Mouse (Mus musculus) forebrain, embryonic 14.5 days (tissue): ENCODE results near the gene Wdr18. TPM values are rescaled to one million over a fixed set of nuclear protein-coding genes. Genes with fewer than 3 reads are reported as not detected.
A peak's percentile ranks its signal among the peaks of the same experiment; 100 is the strongest.

Source experiments
- ATAC-seq: fragments of 200-750 bp; cut with Nextera tagmentation; 2 replicates; pipeline ENCODE4 v1.8.0; 2017; ENCODE audit warnings: mild to moderate bottlenecking, moderate library complexity
- DNase-seq: peaks from one replicate; pipeline ENCODE4 v3.0.0-alpha.2; 2015; ENCODE audit warnings: low spot score
- H3K27ac ChIP-seq: fragments of 300-500 bp; sonication (generic); 2 replicates; pipeline ENCODE4 v1.5.1; 2014; ENCODE audit warnings: low read depth, mild to moderate bottlenecking, control low read depth, low read length, moderate library complexity
- H3K27me3 ChIP-seq: fragments of 300-500 bp; sonication (generic); replicated peaks from 2 replicates; pipeline ENCODE4 v1.6.1; 2014; ENCODE audit warnings: low read length, control low read depth, mixed read lengths; ENCODE audit not compliant: control insufficient read depth, insufficient read depth
- H3K36me3 ChIP-seq: fragments of 300-500 bp; sonication (generic); 2 replicates; pipeline ENCODE4 v1.6.1; 2014; ENCODE audit warnings: low read length, control low read depth; ENCODE audit not compliant: control insufficient read depth, insufficient read depth
- H3K4me1 ChIP-seq: fragments of 300-500 bp; sonication (generic); 2 replicates; pipeline ENCODE4 v1.6.1; 2014; ENCODE audit warnings: antibody characterized with exemption, low read length, control low read depth; ENCODE audit not compliant: control insufficient read depth, insufficient read depth
- H3K4me2 ChIP-seq: fragments of 300-500 bp; sonication (generic); 2 replicates; pipeline ENCODE4 v1.6.1; 2014; ENCODE audit warnings: mild to moderate bottlenecking, control low read depth, low read length
- H3K4me3 ChIP-seq: fragments of 300-500 bp; sonication (generic); 2 replicates; pipeline ENCODE4 v1.5.1; 2014; ENCODE audit warnings: low read depth, low read length, control low read depth
- H3K9ac ChIP-seq: fragments of 300-500 bp; sonication (generic); 2 replicates; pipeline ENCODE4 v1.6.1; 2014; ENCODE audit warnings: mild to moderate bottlenecking, low read length, control low read depth, moderate library complexity
- H3K9me3 ChIP-seq: fragments of 300-500 bp; sonication (generic); replicated peaks from 2 replicates; pipeline ENCODE4 v1.6.1; 2016; ENCODE audit warnings: low read length, control low read depth, mixed read lengths; ENCODE audit not compliant: control insufficient read depth
- WGBS: fragments of 180-500 bp; shearing (Covaris S2); extraction: QIAGEN DNeasy Blood & Tissue Kit; methylation state at CpG from one replicate; pipeline ENCODE4 v1.1.7; 2014; 5-methylcytosine and 5-hydroxymethylcytosine counted together
- polyA plus RNA-seq: library from polyadenylated mRNA; unstranded; fragments of >200 nt; fragmentation: Nextera tagmentation; extraction: Ambion mirVana; gene quantifications from 2 replicates; pipeline ENCODE4 v1.2.1, GENCODE M21; 2014

Gene Wdr18
- polyA plus RNA-seq, 1 experiment from 2014 or later, result 96.4 TPM

DNA sequence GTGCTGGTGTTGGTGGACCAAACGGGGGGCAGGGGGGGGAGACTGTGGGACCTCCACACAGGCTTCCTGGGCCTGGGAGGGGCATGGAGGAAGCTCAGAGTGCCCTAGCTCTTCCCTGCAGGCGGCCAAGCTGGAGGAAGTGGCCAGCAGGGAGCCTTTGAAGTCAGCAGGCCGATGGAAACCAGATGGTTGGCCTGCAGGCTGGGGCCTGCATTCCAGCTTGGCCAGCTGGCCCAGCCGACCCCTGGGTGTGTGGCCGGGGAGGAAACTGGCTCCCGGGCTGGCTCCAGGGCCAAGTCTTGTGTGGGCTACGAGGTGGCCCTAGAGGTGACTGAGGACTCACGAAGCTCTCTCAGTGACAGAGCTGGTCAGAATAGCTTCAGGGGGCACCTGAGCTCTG lies 27.2 kb upstream of the Wdr18 start:
- Histone ChIP-seq H3K4me2 (no peak overlapping the region), H3K27ac (no peak overlapping the region; the same call in 1 of the 2 replicates), H3K9me3 (no peaks in the 10 kb centered on the region), H3K36me3 (peaks cover 19% of the 10 kb centered on the region; the same call in 1 of the 2 replicates), H3K27me3 (no peaks in the 10 kb centered on the region), H3K9ac (no peak overlapping the region), H3K4me3 (no peak overlapping the region), H3K4me1 (peaks cover 10% of the 10 kb centered on the region; the same call in 1 of the 2 replicates)
- 32% methylated on average over 8 of the region's 8 CpGs for WGBS
- DNase-seq (no peak), ATAC-seq (no peak)

DNA sequence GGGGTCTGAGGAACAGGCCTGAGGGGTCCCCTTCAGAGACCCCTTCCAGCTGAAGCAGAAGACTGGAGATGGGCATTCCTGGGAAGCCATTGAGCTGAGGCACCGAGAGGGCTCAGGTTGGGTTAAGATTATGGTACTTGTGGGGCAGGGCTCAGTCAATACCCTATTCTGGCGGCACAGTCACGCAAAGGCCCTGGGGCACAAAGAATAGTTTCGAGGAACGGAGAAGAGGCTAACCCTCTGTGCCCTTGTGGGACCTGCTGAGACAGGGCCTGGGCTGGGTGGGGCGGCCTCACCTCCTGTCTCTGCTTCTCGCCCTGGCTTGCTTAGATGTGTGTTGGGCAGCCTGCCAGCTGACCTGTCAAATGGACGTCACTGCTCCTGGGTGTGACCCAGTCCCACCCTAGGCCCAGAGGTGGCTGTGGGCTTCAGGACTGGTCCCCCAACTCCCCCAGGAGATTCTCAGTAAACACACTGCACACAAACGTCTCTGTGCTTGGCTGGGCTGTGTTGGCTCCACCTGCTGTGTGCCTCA lies 26.7 kb upstream of the Wdr18 start:
- no peak overlapping the region for H3K9ac ChIP-seq
- no peak overlapping the region; the same call in 1 of the 2 replicates for H3K27ac ChIP-seq
- no peak overlapping the region for H3K4me3 ChIP-seq
- no peak for ATAC-seq
- peaks cover 20% of the 10 kb centered on the region; the same call in 1 of the 2 replicates for H3K36me3 ChIP-seq
- WGBS, result 72% methylated on average over 9 of the region's 9 CpGs
- peaks cover 10% of the 10 kb centered on the region; the same call in 1 of the 2 replicates for H3K4me1 ChIP-seq
- no peak for DNase-seq
- H3K27me3 ChIP-seq, result no peaks in the 10 kb centered on the region
- H3K4me2 ChIP-seq, result no peak overlapping the region
- H3K9me3 ChIP-seq, result no peaks in the 10 kb centered on the region

DNA sequence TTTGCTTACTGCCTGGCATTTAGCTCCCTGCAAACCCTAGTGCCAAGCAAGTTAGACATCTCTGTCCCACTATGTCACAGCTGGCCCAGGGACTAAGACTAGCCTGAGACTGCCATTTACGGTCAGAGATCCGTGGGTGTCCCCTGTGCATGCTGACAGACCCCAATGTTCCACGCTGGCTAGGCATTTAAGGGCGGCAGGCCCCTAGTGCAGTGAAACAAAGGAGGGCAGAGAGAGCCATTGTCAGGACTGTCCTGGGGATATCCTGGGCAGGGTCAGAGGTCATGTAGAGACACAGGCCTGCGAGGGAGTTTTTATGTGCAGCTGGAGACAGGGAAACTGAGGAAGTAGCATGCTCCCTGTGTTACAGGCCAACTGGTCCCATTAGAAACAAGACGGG lies 26.1 kb upstream of the Wdr18 start:
- Histone ChIP-seq H3K4me2 (no peak overlapping the region), H3K4me1 (peaks cover 9% of the 10 kb centered on the region; the same call in 1 of the 2 replicates), H3K9me3 (no peaks in the 10 kb centered on the region), H3K27me3 (no peaks in the 10 kb centered on the region), H3K27ac (peak overlapping the region; percentile 35; the same call in 1 of the 2 replicates), H3K36me3 (peaks cover 20% of the 10 kb centered on the region; the same call in 1 of the 2 replicates), H3K4me3 (no peak overlapping the region), H3K9ac (no peak overlapping the region)
- 39% methylated on average over 6 of the region's 6 CpGs for WGBS
- DNase-seq, result no peak
- ATAC-seq, result no peak

DNA sequence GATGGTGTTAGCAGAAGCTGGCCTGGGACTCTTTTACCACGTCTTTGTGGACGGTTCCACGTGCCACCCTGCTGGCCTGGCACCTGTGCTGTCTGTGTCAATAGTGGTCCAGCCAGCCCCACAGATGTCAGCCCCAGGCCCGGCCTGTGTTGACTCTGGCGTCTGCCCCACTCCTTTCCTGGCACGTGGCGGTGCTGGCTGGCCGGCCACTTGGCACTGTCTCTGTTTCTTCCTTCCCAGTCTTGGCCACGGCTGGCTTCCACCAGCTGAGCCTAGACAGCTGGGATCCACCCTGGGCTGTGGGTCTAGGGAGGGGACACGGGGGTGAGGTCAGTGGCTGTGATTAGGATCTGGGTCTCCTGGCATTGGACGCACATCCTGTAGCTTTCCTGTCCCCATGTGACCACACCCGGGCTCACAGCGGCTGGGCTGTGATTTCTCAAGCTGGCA lies 25.7 kb upstream of the Wdr18 start:
- no peak overlapping the region for H3K9ac ChIP-seq
- DNase-seq, result peak; percentile 44
- H3K9me3 ChIP-seq, result no peaks in the 10 kb centered on the region
- peak overlapping the region; percentile 35; the same call in 1 of the 2 replicates for H3K27ac ChIP-seq
- no peak overlapping the region for H3K4me3 ChIP-seq
- H3K4me2 ChIP-seq, result no peak overlapping the region
- peaks cover 5% of the 10 kb centered on the region; the same call in 1 of the 2 replicates for H3K4me1 ChIP-seq
- 66% methylated on average over 13 of the region's 13 CpGs for WGBS
- no peaks in the 10 kb centered on the region for H3K27me3 ChIP-seq
- peak; percentile 49 for ATAC-seq
- peaks cover 20% of the 10 kb centered on the region; the same call in 1 of the 2 replicates for H3K36me3 ChIP-seq

DNA sequence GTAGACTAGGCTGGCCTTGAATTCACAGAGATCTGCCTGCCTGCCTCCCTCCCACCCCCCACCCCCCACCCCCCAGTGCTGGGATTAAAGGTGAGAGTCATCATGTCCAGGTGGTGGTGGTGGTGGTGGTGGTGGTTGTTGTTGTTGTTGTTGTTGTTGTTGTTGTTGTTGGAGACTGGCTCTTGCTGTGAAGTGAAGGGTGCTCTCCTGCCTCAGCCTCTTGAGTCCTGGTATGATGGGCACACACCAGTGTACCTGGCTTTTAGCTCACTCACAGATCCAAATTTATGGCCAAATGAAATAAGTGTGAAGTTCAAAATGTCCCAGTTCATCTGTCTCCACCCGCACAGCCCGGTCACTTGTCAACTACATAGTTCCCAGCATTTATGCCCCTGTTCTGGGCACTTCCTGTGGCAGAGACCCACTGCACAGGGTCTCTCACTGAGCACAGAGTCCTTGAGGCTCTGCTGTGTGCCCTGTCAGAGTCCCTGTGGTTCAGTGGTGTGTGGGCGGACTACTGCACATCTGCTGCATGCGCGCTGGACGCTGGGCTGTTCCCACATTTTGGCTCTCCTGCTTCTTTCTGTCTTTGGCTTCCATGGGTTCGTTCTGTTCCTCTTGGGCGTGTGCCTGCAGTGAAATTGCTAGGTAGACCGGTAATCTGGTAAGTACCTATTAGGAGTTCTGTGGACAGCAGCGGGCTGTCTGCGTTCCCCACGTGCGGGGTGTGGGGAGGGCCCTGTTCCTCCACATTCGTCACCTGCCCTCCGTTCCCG lies 25.0 kb upstream of the Wdr18 start:
- Histone ChIP-seq H3K27me3 (no peaks in the 10 kb centered on the region), H3K9ac (no peak overlapping the region), H3K4me1 (peaks cover 4% of the 10 kb centered on the region; the same call in 1 of the 2 replicates), H3K4me3 (no peak overlapping the region), H3K27ac (0 out of 2 replicates have a peak overlapping the region, but pooled peaks have one; percentile 35), H3K4me2 (no peak overlapping the region), H3K36me3 (peaks cover 20% of the 10 kb centered on the region; the same call in 1 of the 2 replicates), H3K9me3 (no peaks in the 10 kb centered on the region)
- DNase-seq (no peak), ATAC-seq (no peak)
- WGBS, result 90% methylated on average over 16 of the region's 16 CpGs

DNA sequence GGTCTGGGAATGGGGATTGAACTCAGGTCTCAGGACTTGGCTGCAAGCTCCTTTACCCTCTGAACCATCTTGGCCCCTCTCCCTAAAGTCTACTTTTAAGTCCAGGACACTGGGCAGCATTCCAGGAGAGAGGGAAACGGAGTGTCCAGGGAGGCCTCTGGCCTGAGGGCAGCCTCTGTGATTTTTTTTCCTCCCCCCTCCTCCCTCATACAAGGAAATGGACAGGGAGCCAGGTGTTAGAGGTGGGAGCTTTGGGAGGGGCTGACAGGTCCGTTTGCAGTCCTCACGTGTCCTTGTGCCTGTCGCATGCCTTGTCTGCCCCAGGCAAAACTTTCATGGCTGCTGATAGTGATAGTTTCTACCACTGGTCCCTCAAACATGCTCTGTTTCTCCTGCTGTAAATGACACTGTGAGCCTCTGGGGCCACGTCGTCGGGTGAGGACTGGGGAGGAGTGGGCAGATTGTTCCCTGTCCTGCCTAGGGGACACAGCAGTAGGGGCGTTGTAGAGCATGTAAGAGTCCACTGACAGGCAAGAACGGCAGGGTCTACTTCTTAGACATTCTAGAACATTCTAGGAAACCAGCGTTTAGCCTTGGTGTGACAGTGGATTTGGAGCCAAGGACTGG lies 23.6 kb upstream of the Wdr18 start:
- Histone ChIP-seq H3K9me3 (no peaks in the 10 kb centered on the region), H3K4me1 (peaks cover 4% of the 10 kb centered on the region; the same call in 1 of the 2 replicates), H3K9ac (0 out of 2 replicates have a peak overlapping the region, but pooled peaks have one; percentile 29), H3K27ac (no peak overlapping the region), H3K36me3 (peaks cover 16% of the 10 kb centered on the region; the same call in 1 of the 2 replicates), H3K4me2 (no peak overlapping the region), H3K27me3 (no peaks in the 10 kb centered on the region), H3K4me3 (no peak overlapping the region)
- WGBS, result 80% methylated on average over 10 of the region's 10 CpGs
- ATAC-seq (no peak), DNase-seq (no peak)

DNA sequence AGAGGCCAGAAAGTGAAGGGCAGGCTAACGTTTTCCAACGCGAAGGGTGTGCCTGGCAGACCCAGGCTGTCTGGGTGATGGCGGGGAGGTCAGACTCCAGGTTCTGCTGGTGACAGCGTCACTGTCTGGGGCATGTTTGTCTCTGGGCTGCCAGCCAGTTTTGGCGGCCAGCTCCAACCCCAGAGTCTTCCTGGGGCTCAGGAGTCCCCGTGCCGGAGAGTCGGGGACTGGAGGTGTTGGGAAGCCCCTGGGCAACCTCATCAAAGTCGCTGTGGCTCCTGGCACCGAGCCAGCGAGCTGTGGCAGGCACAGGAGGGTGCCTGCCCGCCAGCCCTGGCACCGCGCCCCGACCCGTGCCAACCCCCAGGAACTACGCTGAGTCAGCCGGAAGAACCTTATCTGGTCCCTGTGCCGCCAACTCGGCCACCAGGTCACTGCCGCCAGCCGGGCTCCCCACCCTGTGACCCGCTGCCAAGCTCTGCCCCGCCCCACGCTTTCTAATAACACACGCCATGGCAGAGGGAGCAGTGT lies 23.0 kb upstream of the Wdr18 start:
- no peaks in the 10 kb centered on the region for H3K9me3 ChIP-seq

DNA sequence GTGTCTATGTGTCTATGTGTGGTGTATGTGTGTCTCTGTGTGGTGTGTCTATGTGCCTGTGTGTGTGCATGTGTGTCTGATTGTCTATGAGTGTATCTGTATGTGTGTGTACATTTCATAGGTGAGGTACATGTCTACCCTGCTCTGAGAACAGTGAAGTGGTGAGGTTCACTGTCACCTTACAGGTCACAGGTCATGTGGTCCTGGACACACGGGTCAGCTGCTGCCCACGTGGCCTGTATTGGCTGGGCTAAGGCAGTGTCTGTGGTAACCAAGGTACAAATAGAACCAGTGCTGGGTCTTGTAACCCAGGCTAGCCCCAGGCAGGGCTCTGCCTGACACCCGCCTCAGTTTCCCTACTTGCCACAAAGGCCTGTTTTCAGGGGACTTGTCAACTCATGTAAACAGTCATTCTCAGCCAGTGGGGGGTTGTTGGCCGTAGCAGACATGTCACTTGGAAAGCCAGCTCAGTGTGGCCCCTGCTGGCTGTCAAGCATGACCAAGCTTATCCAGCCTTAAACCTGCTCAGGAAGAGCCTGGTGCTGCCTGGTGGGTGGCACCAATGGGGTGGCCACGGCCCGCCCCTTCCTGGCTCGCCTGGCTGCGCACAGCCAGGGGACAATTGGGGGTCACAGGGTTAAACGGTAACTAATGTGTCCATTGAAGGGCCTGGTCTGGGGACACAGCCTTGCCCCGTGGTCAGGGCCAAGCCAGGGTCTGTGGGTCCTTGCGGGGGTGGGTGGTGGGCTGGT lies 22.0 kb upstream of the Wdr18 start:
- H3K36me3 ChIP-seq, result peaks cover 9% of the 10 kb centered on the region; the same call in 1 of the 2 replicates
- no peak overlapping the region for H3K4me2 ChIP-seq
- H3K9ac ChIP-seq, result no peak overlapping the region
- WGBS, result 69% methylated on average over 11 of the region's 11 CpGs
- H3K4me3 ChIP-seq, result no peak overlapping the region
- ATAC-seq (no peak), DNase-seq (no peak)
- H3K27me3 ChIP-seq, result no peaks in the 10 kb centered on the region
- no peaks in the 10 kb centered on the region for H3K9me3 ChIP-seq
- no peak overlapping the region for H3K27ac ChIP-seq
- peaks cover 4% of the 10 kb centered on the region; the same call in 1 of the 2 replicates for H3K4me1 ChIP-seq

More for the DNA sequence above, 23.0 kb upstream of the Wdr18 start:
- no peaks in the 10 kb centered on the region for H3K27me3 ChIP-seq
- 0 out of 2 replicates have a peak overlapping the region, but pooled peaks have one; percentile 2 for H3K4me2 ChIP-seq
- ATAC-seq, result 0 out of 2 replicates have a peak, but pooled peaks have one; percentile 8
- peak overlapping the region; percentile 29 for H3K9ac ChIP-seq
- 56% methylated on average over 27 of the region's 27 CpGs for WGBS
- H3K4me3 ChIP-seq, result no peak overlapping the region
- H3K4me1 ChIP-seq, result peaks cover 4% of the 10 kb centered on the region; the same call in 1 of the 2 replicates
- peaks cover 16% of the 10 kb centered on the region; the same call in 1 of the 2 replicates for H3K36me3 ChIP-seq
- no peak overlapping the region for H3K27ac ChIP-seq
- DNase-seq, result peak; percentile 33
